Mouse (Mus musculus) ES-E14 (cell line): ENCODE data around the gene Mrps27. TPM values are rescaled to one million over a fixed set of nuclear protein-coding genes. Genes with fewer than 3 reads are reported as not detected.

Experiments
- DNase-seq: peaks from one replicate; pipeline ENCODE4 v3.0.0-alpha.2; 2013; ENCODE audit warnings: low read depth, low spot score
- H3K27ac ChIP-seq: 2 replicates; pipeline ENCODE4 v1.5.1; 2012; ENCODE audit warnings: low read depth, mild to moderate bottlenecking, low read length, moderate library complexity, mixed read lengths; ENCODE audit not compliant: poor library complexity, insufficient read depth, severe bottlenecking
- H3K36me3 ChIP-seq: 2 replicates; pipeline ENCODE4 v1.6.1; 2012; ENCODE audit warnings: mild to moderate bottlenecking, low read length, moderate library complexity, mixed read lengths; ENCODE audit not compliant: control insufficient read depth, poor library complexity, insufficient read depth, severe bottlenecking
- H3K4me1 ChIP-seq, 2 experiments: fragments of 150-350 bp in 1 of 2; sonication (generic) in 1 of 2; 2 replicates each; pipeline ENCODE4 v1.6.1; 2012; ENCODE audit warnings: low read length in 2 of 2, mild to moderate bottlenecking in 1 of 2, mixed read lengths in 1 of 2; ENCODE audit not compliant: control insufficient read depth in 2 of 2, insufficient read depth in 2 of 2, poor library complexity in 1 of 2
- H3K4me3 ChIP-seq, 2 experiments: fragments of 150-350 bp in 1 of 2; sonication (generic) in 1 of 2; 2 replicates each; pipeline ENCODE4 v1.5.1; 2012; ENCODE audit warnings: low read length in 2 of 2, low read depth in 1 of 2, mild to moderate bottlenecking in 1 of 2, mixed read lengths in 1 of 2; ENCODE audit not compliant: insufficient read depth in 1 of 2, poor library complexity in 1 of 2, severe bottlenecking in 1 of 2
- H3K9ac ChIP-seq: 2 replicates; pipeline ENCODE4 v1.6.1; 2012; ENCODE audit warnings: low read depth, mild to moderate bottlenecking, low read length, mixed read lengths; ENCODE audit not compliant: poor library complexity, insufficient read depth, severe bottlenecking
- H3K9me3 ChIP-seq: fragments of 150-350 bp; sonication (generic); 2 replicates; pipeline ENCODE4 v1.6.1; 2012; ENCODE audit warnings: low read depth, mild to moderate bottlenecking, low read length; ENCODE audit not compliant: control insufficient read depth, insufficient read depth
- CHD2 ChIP-seq: IDR thresholded peaks from 2 replicates; pipeline ENCODE4 v1.6.1; 2014; ENCODE audit warnings: mild to moderate bottlenecking, low read depth, low read length, inconsistent platforms
- HCFC1 ChIP-seq: IDR thresholded peaks from 2 replicates; pipeline ENCODE4 v1.6.1; 2012; ENCODE audit warnings: low read length, inconsistent platforms, borderline replicate concordance; ENCODE audit not compliant: insufficient read depth
- MAFK ChIP-seq: IDR thresholded peaks from 2 replicates; pipeline ENCODE4 v1.6.1; 2014; ENCODE audit warnings: mild to moderate bottlenecking, low read depth, low read length, inconsistent platforms; ENCODE audit not compliant: insufficient read depth
- ZC3H11A ChIP-seq: IDR thresholded peaks from 2 replicates; pipeline ENCODE4 v1.6.1; 2012; ENCODE audit warnings: low read depth, mild to moderate bottlenecking, inconsistent platforms, low read length, borderline replicate concordance
- ZNF384 ChIP-seq: IDR thresholded peaks from 2 replicates; pipeline ENCODE4 v1.6.1; 2012; ENCODE audit warnings: low read depth, low read length, inconsistent platforms
- in situ Hi-C, 2 experiments: fragments of 600-800 bp; cut with MboI; formaldehyde crosslinking; loops; one replicate each; pipeline ENCODE4 v1.15.1; 2025; ENCODE audit warnings: low sequenced_read_pairs in 2 of 2, inconsistent platforms in 1 of 2; ENCODE audit not compliant: unreplicated experiment in 2 of 2
- total RNA-seq: library from RNA; depleted of rRNA; stranded (reverse); fragments of 300-350 nt; gene quantifications from 2 replicates; pipeline ENCODE4 v1.2.3, GENCODE M21; 2012

Gene Mrps27
- total RNA-seq, 1 experiment, result 34.5 TPM

DNA sequence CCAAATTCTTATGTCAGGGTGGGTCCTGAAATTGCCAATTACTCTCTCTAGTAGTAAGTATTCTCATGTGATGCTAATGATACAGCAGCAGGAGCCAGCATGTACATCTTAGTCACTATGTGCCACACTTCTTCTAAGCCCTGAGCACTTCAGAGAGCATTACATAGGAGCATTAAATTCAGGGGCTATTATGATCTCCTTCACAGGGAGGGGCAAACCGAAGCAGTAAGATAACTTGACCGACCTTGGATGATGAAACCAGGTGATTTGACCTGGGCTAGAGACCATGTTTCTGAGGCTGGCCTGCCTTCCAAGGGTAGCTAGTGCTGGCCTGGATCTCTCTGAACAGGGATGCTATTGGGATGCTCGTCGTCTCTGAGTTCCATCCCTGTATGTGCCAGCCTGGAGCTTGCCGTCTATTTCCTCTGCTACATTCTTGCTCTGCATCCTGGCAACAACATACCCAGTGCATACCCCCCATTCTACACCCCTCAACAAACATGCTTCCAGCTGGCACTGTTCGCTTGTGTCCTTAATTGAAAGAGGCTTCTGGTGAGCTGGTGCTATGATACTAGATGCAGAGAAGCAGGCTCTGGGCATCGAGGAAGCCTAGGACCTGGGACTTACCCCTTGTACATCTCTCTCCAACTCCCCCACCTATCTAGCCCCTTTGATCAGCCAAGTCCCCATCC is 99.0 kb downstream of the Mrps27 start:
- H3K4me1 ChIP-seq, result peaks cover 16 to 37% of the 10 kb centered on the region in 2 experiments
- peaks cover 23% of the 10 kb centered on the region for H3K36me3 ChIP-seq
- TF ChIP-seq CHD2 (no peak), HCFC1 (no peak), ZC3H11A (no peak), ZNF384 (no peak), MAFK (no peak)
- H3K9ac ChIP-seq, result peak overlapping the region; percentile 19; the same call in 1 of the 2 replicates
- H3K9me3 ChIP-seq, result no peaks in the 10 kb centered on the region
- H3K27ac ChIP-seq, result peak overlapping the region; percentile 24; the same call in 1 of the 2 replicates
- in situ Hi-C loops, result no loop called here
- H3K4me3 ChIP-seq, result no peak overlapping the region
- DNase-seq, result no peak

DNA sequence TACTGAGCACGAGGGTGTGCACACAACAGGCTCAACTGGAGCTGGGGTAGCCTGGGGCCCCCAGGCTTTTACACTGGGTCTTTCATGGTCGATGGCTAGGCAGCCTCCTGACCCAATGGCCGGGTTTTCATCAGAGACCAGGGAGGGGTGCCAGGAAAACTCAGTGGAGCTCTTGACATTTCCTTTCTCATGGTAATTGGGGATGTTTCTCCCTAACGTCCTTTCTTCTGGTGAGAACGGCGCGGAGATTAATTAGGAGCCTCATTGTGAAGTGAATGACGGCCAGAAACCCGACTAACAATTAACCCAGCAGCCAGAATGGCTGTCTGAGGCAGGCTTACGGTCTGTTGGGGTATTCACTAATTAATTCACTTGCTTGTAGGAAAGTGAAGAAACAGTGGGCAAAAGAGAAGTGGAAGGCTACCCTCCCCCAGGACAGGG is 99.9 kb downstream of the Mrps27 start:
- Histone ChIP-seq H3K9ac (no peak overlapping the region), H3K4me1 (peaks cover 16 to 43% of the 10 kb centered on the region in 2 experiments), H3K9me3 (no peaks in the 10 kb centered on the region), H3K27ac (peak overlapping the region; percentile 64), H3K4me3 (peak overlapping the region; percentile 13 to 37; a peak in 3 of 4 replicates), H3K36me3 (peaks cover 23% of the 10 kb centered on the region)
- DNase-seq, result peak; percentile 73
- no peak for TF ChIP-seq CHD2
- in situ Hi-C loops, result no loop called here

- TF ChIP-seq ZC3H11A (no peak), ZNF384 (no peak), CHD2 (no peak), HCFC1 (no peak), MAFK (no peak)
- Histone ChIP-seq H3K27ac (peak overlapping the region; percentile 64), H3K4me1 (peaks cover 16 to 43% of the 10 kb centered on the region in 2 experiments), H3K9me3 (no peaks in the 10 kb centered on the region), H3K36me3 (peaks cover 23% of the 10 kb centered on the region), H3K9ac (no peak overlapping the region), H3K4me3 (peak overlapping the region; percentile 13 to 30; a peak in 2 of 4 replicates)
- peak; percentile 81 for DNase-seq
- in situ Hi-C loops, result no loop called here
Observed at GRCm38 (mm10) chr13:99444880-99445279, 100.3 kb downstream of the Mrps27 start.

DNA sequence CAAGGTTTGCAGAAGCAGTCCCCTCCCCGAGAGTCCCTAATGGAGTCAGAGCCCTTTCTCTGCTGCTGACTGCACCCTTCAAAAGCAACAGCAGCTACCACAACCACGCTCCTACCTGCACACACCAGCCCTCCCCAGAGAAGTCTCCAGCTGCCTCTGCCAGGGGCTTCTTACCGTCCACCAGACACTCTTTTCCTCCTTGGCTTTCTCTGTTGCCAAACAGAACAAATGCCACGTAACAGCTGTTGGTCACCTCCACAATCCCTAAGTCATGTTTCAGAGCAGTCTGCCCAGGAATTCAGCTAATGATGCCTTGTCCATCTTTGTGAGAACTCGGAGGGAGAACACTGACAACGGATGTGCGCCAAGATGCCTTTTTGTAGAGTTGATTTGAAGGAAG is 102.4 kb downstream of the Mrps27 start:
- no peak overlapping the region for H3K9ac ChIP-seq
- DNase-seq, result no peak
- no peak for TF ChIP-seq ZC3H11A
- TF ChIP-seq ZNF384, result no peak
- TF ChIP-seq CHD2, result no peak
- no peak for TF ChIP-seq HCFC1
- no peak for TF ChIP-seq MAFK
- no peak overlapping the region for H3K27ac ChIP-seq
- no peaks in the 10 kb centered on the region for H3K9me3 ChIP-seq
- H3K36me3 ChIP-seq, result peaks cover 8% of the 10 kb centered on the region; the same call in 1 of the 2 replicates
- in situ Hi-C loops, result no loop called here
- no peak overlapping the region for H3K4me3 ChIP-seq
- peaks cover 16 to 42% of the 10 kb centered on the region in 2 experiments for H3K4me1 ChIP-seq
